Mouse (Mus musculus): ENCODE measurements around the gene Zfp398.

The Zfp398 gene

DNA sequence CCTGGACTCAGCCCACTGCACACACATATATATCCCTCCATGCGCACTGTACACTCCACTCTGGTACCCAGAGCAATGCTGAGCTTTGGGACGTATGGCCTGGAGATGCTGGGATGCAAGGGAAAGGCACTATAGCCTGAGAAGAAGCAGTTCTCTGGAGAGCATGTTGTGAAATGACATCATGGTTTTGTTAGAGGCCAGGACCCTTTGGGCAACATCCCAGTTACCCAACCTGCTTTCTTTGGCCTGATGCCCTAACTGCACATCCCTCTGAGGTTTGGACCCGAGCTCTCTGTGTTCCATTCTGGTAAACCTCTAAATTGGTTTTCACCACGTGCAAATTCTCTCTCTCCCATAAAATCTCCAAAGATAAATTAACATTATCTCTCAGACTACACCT, 68.1 kb downstream of the Zfp398 start:
- DNase-seq (ENCODE audit: low spot score in 2 of 2): no peak

DNA sequence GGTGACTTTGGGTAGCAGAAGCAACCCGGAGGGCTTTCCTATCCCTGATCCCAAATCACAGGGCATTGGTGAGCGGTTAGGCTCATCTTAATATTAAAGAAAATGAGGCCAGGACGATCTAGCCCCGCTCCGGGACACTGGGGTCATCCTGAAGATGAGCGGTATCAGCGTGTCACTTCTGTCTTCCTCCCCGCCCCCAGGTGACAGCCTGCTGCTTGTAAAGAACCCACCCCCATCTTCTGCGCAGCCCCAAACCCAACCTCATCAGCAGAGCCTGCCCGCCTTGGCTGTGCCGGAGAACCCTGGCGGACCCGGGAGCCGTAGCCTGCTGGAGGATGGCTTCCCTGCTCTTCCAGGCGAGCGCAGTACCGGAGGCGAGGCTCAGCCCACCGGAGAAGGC, 68.9 kb downstream of the Zfp398 start:
- DNase-seq (ENCODE audit: low spot score in 2 of 2): no peak

DNA sequence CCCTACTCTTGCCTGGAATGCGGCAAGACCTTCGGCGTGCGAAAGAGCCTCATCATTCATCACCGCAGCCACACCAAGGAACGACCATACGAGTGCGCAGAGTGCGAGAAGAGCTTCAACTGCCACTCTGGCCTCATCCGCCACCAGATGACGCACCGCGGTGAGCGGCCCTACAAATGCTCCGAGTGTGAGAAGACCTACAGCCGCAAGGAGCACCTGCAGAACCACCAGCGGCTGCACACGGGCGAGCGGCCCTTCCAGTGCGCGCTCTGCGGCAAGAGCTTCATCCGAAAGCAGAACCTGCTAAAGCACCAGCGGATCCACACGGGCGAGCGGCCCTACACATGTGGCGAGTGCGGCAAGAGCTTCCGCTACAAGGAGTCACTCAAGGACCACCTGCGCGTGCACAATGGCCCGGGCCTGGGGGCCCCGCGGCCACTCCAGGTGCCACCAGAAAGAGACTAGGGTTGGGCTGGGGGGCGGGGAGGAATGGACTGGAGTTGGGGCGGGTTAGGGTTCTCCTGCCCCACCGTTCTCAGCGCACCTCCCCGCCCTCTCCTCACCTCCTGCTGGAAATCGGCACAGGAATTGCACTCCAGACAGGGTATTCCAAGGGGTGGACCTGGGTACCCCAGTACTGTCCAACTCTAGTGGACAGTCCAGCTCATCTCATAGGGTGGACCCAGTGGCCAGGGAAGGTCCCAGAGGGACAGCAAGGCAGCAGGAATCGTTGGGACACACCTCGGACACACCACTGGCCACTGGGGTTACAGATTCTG, 69.6 kb downstream of the Zfp398 start:
- no peak for DNase-seq (ENCODE audit: low spot score in 2 of 2)

DNA sequence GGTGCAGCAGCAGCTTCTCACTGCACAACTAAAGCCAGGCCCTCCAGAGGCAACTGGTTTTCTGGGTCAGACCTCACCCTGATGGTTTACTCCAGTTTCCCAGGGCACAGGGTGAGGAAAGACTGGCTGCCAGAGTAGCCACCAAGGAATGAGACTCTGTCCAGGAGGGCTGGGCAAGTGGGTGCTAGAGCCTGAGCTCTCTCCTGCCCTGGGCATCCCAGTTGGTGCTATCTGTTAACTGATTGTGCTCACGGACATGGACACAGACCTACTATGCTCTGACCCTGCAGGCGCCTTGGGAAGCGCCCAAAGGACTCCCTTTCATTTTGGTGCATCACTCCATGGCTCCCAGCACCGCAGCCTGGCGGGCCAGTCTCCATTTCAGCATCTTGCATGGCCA, 70.9 kb downstream of the Zfp398 start:
- DNase-seq (ENCODE audit: low spot score in 2 of 2): no peak

DNA sequence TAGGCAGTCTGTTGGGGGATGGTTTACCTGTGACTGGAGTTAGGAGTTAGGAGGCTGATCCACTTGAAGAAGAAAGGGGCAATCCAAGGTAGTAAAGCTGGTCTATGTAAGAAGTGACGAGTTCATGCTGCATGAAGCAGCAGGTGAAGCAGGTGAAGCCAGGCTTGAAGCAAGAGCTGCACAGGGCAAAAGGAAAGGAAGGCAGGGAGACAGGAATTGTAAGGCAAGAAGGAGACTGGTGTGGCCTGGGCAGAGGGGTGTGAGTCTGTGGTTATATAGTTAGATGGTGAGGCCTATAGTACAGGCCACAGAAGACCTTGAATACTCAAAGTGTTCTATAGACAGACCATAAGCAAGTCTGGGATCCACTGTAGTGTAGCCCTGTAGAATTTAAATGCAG, 73.5 kb downstream of the Zfp398 start:
- no peak for DNase-seq (ENCODE audit: low spot score in 2 of 2)

DNA sequence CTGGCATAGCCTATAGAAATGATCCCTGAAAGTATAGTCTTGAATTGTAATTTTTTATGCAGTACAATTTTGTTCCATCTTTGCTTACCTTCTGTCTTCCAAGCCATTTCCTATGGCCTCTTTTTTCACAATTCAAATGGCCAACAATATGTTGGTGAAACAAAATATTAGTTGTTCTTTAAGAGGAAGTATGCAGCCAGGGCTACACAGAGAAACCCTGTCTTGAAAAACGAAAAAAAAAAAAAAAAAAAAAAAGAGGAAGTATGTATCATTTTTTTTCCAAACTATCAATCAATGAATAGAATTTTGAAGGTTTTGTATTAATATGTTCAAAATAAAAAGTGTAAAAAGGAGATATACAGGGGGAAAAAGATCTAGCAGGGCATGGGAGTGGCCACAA, 76.2 kb downstream of the Zfp398 start:
- DNase-seq (ENCODE audit: low spot score in 2 of 2): no peak

DNA sequence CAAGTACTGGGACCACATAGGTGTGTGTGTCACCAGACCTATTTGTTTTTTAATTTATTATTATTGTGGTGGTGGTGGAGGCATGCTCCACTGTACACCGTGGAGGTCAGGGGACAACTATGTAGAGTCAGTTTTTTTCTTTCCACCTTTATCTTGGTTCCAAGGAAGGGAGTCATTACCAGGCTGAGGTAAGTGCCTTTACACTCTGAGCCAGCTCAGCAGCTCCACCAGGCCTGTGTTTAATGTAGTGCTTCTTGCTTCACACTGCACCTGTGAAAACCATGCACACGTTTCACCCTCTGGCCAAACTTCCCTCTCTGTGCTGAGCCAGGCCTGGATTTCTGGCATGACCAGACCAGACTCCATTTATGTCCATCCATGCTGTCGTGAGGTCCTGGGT, 77.5 kb downstream of the Zfp398 start:
- no peak for DNase-seq (ENCODE audit: low spot score in 2 of 2)

DNA sequence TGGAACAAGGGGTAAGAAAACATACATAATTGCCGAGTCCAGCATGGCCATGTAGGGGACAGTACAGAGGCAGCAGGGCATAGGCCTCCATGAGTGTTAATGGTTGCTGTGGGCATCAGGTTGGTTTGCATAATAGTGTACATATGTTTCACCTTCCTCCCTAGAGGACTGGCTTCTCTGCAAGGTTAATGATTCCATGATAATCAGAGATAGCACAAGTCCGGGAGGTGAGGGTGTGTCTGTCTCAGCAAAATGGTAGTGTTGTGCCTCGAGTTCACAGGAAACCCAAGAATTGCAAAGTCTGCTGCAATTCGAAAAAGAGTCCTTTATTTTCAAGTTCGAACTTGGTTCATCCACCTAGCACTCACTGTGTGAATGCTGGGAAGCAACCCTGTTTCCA, 81.6 kb downstream of the Zfp398 start:
- no peak for DNase-seq (ENCODE audit: low spot score in 2 of 2)

DNA sequence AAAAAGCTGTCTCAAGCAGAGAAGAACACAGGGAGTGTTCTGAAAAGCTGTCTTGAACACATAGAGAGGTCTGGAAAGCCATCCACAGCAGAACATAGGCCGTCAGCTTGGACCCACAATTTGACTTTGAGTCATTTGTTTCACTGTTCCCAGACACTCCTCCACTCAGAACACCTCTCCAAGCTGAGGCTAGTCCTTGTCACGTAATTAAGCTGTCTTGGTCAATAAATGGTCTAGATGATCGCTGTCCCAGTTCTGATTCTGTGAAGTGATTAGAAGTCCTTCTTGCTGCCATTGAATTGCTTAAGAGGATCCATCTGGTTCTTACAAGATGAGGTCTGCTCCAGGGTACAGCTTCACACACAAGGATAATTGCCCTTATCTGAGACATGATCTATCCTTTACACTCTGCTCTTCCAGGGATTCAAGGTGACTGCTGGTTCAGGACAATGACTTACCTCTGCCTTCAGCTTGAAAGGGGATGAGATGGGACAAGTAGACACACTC, 83.4 kb downstream of the Zfp398 start:
- DNase-seq (ENCODE audit: low spot score in 2 of 2): no peak

DNA sequence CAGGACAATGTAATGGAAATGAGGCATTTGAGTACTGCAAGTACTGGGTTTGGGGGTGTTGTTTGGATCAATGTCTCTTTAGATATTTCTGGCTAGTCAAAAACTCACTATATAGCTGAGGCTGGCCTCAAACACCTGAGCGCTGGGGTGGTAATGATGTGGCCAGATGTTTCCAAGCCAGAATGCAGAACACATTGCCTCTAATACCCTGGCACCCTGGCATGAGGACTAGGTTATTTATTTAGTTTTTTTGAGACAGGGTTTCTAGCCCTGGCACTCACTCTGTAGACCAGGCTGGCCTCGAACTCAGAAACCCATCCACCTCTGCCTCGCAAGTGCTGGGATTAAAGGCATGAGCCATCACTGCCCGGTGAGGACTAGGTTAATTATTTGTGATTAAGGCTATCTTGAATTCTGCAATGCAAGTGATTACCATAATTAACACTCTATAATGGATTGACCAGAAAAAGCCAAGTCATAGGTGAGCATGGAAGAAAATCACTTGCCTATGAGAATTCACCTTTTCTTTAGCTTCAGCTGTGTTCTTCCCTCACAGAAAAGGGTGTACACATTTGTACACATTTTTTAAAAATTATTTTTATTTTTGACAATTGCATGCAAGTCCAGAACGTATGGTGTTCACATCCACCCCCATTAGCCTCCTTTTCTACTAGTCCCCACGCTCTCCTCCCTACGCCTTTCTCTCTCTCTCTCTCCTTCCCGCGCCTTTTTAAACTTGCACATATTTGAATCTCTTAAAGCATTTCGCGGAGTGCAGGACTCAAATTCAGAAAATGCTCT, 84.4 kb downstream of the Zfp398 start:
- DNase-seq (ENCODE audit: low spot score in 2 of 2): no peak

DNA sequence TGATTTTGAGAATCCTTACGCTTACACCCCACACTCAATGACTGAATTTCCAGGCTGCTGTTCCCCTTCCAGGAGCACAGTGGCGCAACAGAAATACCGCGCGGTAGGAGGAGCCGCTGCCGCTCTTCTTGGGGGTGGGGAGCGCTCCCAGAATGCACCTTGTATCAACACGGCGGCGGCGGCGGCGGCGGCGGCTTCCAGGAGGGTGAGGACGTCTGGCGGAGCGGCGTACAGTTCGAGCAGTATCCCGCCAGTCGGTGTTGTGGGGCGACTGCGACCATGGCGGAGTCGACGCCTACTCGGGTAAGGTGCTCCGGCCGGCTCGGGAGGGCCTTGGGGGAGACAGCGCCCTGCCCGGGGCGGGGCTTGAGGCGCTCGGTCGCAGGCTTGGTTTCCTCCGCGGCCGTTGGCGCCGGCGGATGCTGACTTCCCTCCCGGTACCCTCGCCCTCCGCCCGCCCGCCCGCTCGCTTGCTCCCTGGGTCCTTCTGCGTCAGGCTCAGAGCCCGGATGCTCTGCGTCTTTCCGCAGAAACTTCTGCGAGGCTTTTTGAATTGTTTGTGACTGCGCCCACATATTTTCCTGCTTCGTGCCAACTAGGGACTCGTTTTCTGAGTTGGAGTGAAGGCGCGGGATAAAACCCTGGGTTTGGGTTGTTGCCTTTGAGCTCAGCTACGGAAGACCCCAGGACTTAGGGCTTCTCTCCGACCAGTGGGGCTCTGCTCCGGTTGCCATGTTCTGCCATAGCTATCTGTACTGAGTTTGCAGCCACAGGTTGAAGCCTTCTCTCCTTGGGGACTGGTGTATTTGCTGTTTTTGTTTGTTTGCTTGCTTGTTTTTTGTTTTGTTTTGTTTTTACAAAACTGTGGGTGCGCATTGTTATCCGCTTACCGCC, 85.2 kb downstream of the Zfp398 start, which contains the start of gene Zfp212:
TSS of gene Zfp212 (plus strand) at position 30 of the 894 bp plus-strand sequence.
- DNase-seq (ENCODE audit: low spot score in 2 of 2): peak; percentile 86 to 87
